Mouse (Mus musculus): ENCODE measurements around the gene Gm17949. TPM values are rescaled to one million over a fixed set of nuclear protein-coding genes. Genes with fewer than 3 reads are reported as not detected.

Gene Gm17949
- total RNA-seq (2023) = not detected in 4 replicates

GRCm38 (mm10) chr17:57011236-57012141 lies at the start of gene Gm17949, which contains the start of gene Gtf2f1:
Gm17949 (plus strand) TSS chr17:57011469.
Gtf2f1 (minus strand) TSS chr17:57011288.

GRCm38 (mm10) chr17:56982013-56982412 lies 29.3 kb upstream of the Gm17949 start, which contains the start of gene Acer1:
Acer1 (minus strand) TSS chr17:56982126.

GRCm38 (mm10) chr17:56990115-56990746 lies 21.0 kb upstream of the Gm17949 start, which contains the start of gene Clpp:
Clpp (plus strand) TSS chr17:56990305.

GRCm38 (mm10) chr17:56997029-56997667 lies 14.1 kb upstream of the Gm17949 start, which contains the start of gene Alkbh7:
Alkbh7 (plus strand) TSS chr17:56997339.

GRCm38 (mm10) chr17:56999968-57000609 lies 11.2 kb upstream of the Gm17949 start, which contains the start of gene Pspn:
Pspn (minus strand) TSS chr17:57000018.

GRCm38 (mm10) chr17:57030931-57031660 lies 19.8 kb downstream of the Gm17949 start, which contains the start of gene Khsrp:
Khsrp (minus strand) TSS chr17:57031522.

GRCm38 (mm10) chr17:57041554-57041953 lies 30.3 kb downstream of the Gm17949 start, which contains the start of gene Slc25a41:
Slc25a41 (minus strand) TSS chr17:57041654.

GRCm38 (mm10) chr17:57058891-57059485 lies 47.7 kb downstream of the Gm17949 start, which contains the start of gene Crb3:
Crb3 (plus strand) TSS chr17:57059105.

GRCm38 (mm10) chr17:57059486-57059977 lies 48.3 kb downstream of the Gm17949 start, which contains the start of gene Slc25a23:
Slc25a23 (minus strand) TSS chr17:57059863.

Other genes with a start within 250 kb of the Gm17949 start
- gene Dus3l, start 246.7 kb upstream of the Gm17949 start, total RNA-seq (2023) = 73.7 to 85.2 TPM (median 78.0 TPM) in 4 replicates
- gene Prr22, start 241.2 kb upstream of the Gm17949 start, total RNA-seq (2023) = 1.0 to 1.9 TPM (median 1.1 TPM) in 4 replicates
- 10.1 to 14.5 TPM (median 11.7 TPM) in 4 replicates for gene Rfx2, start 180.5 kb upstream of the Gm17949 start, total RNA-seq (2023)
- not detected in 4 replicates for gene Acsbg2, start 137.0 kb upstream of the Gm17949 start, total RNA-seq (2023)
- gene 1700061G19Rik, start 136.0 kb upstream of the Gm17949 start, total RNA-seq (2023) = 0.20 TPM in 1 of 4 replicates, not detected in the others
- gene Mllt1, start 76.1 kb upstream of the Gm17949 start, total RNA-seq (2023) = 35.6 to 40.7 TPM (median 38.2 TPM) in 4 replicates
- gene Acer1, start 29.3 kb upstream of the Gm17949 start, total RNA-seq (2023) = not detected in 4 replicates
- 24.2 to 35.2 TPM (median 28.4 TPM) in 4 replicates for gene Clpp, start 21.2 kb upstream of the Gm17949 start, total RNA-seq (2023)
- gene Alkbh7, start 14.1 kb upstream of the Gm17949 start, total RNA-seq (2023) = 10.0 to 14.6 TPM (median 12.5 TPM) in 4 replicates
- gene Pspn, start 11.5 kb upstream of the Gm17949 start, total RNA-seq (2023) = not detected in 4 replicates
- gene Gtf2f1, start 181 bp upstream of the Gm17949 start, total RNA-seq (2023) = 59.8 to 65.3 TPM (median 63.7 TPM) in 4 replicates
- 127 to 131 TPM (median 130 TPM) in 4 replicates for gene Khsrp, start 20.1 kb downstream of the Gm17949 start, total RNA-seq (2023)
- gene Slc25a41, start 30.2 kb downstream of the Gm17949 start, total RNA-seq (2023) = not detected in 4 replicates
- gene Crb3, start 47.6 kb downstream of the Gm17949 start, total RNA-seq (2023) = 16.9 to 20.3 TPM (median 18.6 TPM) in 4 replicates
- gene Slc25a23, start 48.4 kb downstream of the Gm17949 start, total RNA-seq (2023) = 16.8 to 22.0 TPM (median 18.4 TPM) in 4 replicates
- 137 to 170 TPM (median 149 TPM) in 4 replicates for gene Dennd1c, start 67.0 kb downstream of the Gm17949 start, total RNA-seq (2023)
- 0.41 to 0.43 TPM (median 0.43 TPM) in 3 of 4 replicates, not detected in the other for gene Tubb4a, start 76.3 kb downstream of the Gm17949 start, total RNA-seq (2023)
- gene Tnfsf9, start 93.9 kb downstream of the Gm17949 start, total RNA-seq (2023) = 0.45 to 1.2 TPM (median 0.78 TPM) in 3 of 4 replicates, not detected in the other
- gene Cd70, start 138.3 kb downstream of the Gm17949 start, total RNA-seq (2023) = not detected in 4 replicates
- gene Tnfsf14, start 182.7 kb downstream of the Gm17949 start, total RNA-seq (2023) = 0.30 TPM in 1 of 4 replicates, not detected in the others
- gene C3, start 216.7 kb downstream of the Gm17949 start, total RNA-seq (2023) = 2.3 to 6.1 TPM (median 2.8 TPM) in 4 replicates
- gene Gpr108, start 237.0 kb downstream of the Gm17949 start, total RNA-seq (2023) = 53.3 to 60.2 TPM (median 54.8 TPM) in 4 replicates
- 8.7 to 17.0 TPM (median 13.2 TPM) in 4 replicates for gene Trip10, start 238.0 kb downstream of the Gm17949 start, total RNA-seq (2023)

Data from B cell, adult 62 days (primary cell).